Mouse (Mus musculus): Measurements from ENCODE around the gene Dlg1.

GRCm38 (mm10) chr16:31863920-31864319, 200.7 kb downstream of the Dlg1 start:
- TF ChIP-seq CTCF (IDR thresholded peaks at IDR 0.05; ENCODE audit: extremely low read depth, insufficient read depth, low read length), result no peak
- TF ChIP-seq POLR2A (IDR thresholded peaks at IDR 0.05; ENCODE audit: extremely low read depth, insufficient read depth, low read length), result no peak
